Mouse (Mus musculus): Measurements from ENCODE around the gene Dennd1c.

The Dennd1c gene

DNA sequence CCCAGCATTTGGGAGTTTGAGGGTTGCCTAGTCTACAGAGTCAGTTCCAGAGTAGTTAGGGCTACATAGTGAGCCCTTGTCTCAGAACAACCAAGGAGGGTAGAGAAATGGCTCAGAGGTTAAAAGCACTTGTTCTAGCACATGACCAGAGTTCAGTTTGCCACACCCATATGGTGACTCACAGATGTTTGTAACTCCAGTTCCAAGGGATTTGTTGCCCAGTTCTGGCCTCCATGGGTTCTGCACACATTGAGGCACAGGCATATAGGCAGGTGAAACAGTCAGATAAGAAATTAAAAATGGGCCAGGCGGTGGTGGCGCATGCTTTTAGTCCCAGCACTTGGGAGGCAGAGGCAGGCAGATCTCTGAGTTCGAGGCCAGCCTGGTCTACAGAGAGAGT is 15.9 kb upstream of the Dennd1c start:
- no peak for DNase-seq

DNA sequence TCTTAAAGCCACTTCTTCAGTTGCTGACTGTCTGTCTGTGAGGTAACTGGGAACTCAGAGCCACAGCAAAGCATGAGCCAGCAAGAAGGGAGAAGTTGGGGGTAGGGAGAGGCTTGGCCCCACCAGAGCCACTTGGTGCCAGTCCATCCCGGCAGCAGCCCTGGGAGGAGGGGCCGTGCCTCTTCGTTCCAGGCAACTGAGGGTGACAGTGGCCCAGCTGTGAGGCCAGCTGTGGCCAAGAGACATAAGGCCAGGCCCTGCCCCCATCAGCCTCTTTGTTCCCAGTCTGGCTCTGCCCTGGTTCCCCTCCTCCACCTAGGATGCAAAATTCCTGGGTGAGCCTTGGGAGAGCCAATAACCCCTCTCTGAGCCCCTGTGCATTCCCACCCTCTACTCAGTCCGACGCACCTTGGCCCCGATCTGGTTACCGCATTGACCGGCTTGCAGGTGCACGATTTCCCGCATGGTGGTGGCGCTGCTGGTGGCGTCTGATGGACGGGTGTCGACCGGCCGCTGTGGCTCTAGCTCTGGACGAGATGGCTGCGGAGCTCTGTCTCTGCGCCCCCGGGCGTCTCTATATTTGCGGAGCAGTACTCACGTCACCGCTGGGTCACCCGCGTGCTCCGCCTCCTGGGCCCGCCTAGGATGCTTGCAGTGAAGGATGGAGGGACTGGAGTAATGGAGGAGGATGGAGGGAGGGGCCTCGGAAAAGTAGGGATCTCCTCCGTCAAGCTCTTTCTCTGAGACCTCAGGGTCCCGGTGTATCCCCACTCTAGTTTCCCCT is 8.9 kb upstream of the Dennd1c start, which contains the start of gene Tubb4a:
Gene Tubb4a, minus strand, starts transcription at position 734 of the 784 bp plus-strand sequence.
- DNase-seq = no peak

- DNase-seq = no peak
Observed at GRCm38 (mm10) chr17:57085970-57086757, 7.8 kb upstream of the Dennd1c start.

GRCm38 (mm10) chr17:57082481-57082880 is 4.2 kb upstream of the Dennd1c start:
- DNase-seq = no peak

DNA sequence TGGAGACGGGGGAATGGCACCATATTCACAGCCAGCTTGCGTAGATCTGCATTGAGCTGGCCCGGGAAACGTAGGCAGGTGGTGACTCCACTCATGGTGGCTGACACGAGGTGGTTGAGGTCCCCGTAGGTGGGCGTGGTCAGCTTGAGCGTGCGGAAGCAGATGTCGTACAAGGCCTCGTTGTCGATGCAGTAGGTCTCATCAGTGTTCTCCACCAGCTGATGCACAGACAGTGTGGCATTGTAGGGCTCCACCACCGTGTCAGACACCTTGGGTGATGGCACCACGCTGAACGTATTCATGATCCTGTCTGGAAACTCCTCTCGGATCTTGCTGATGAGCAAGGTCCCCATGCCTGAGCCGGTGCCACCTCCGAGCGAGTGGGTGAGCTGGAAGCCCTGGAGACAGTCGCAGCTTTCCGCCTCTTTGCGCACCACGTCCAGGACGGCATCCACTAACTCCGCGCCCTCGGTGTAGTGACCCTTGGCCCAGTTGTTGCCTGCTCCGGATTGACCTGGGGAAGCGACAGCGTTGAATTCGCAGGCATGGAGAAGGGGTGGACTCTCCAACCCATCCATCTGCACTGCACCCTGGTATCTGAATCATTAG is 3.0 kb upstream of the Dennd1c start:
- DNase-seq = no peak

GRCm38 (mm10) chr17:57079919-57080318 is 1.6 kb upstream of the Dennd1c start:
- no peak for DNase-seq

GRCm38 (mm10) chr17:57076916-57077315 is 1.4 kb downstream of the Dennd1c start:
- no peak for DNase-seq

- DNase-seq = peak; percentile 68 to 78
Observed at GRCm38 (mm10) chr17:57070699-57071098, 7.6 kb downstream of the Dennd1c start.

DNA sequence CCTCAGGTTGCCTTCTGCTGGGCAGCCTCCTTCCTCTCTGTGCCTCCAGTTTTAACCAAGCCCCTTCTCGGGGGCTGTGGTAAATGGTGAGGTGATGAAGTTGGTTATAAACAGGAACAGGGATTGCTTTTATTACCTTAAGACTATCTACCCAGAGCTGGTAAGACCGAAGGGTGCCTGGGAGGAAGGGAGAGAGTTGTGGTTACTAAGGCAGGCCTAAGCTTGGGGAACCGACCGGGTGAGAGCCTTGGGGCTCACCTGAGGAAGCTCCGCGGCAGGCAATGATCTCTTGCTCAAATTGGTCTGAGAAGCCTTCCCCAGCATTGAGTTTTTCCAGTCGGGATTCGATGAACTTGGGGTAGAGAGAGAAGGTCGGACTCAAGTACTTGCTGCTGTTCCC is 8.0 kb downstream of the Dennd1c start:
- DNase-seq = no peak

GRCm38 (mm10) chr17:57066908-57067307 is 11.4 kb downstream of the Dennd1c start:
- no peak for DNase-seq

DNA sequence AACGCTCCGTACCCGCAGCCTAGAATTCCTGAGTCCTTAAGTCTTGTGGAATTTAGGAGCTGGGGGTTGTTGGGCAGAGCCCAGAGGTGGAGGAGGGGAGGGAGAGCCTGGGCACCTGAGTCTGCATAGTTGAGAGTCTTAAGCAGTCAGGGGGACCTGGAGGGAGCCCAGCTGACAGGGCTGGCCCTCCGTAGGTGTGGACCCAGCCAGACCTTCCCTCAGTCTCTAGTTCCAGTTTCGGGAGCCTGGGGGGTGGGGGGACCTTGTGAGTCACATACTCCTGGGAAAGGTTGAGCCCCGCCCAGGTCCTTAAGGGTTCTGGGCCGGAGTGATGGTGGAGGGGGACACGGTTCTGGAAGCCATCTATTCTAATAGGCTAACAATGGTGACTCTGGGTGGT is 15.3 kb downstream of the Dennd1c start:
- peak; percentile 20 to 53 for DNase-seq

GRCm38 (mm10) chr17:57062548-57062947 is 15.8 kb downstream of the Dennd1c start:
- DNase-seq = peak in 1 of 2 experiments; percentile 38

DNA sequence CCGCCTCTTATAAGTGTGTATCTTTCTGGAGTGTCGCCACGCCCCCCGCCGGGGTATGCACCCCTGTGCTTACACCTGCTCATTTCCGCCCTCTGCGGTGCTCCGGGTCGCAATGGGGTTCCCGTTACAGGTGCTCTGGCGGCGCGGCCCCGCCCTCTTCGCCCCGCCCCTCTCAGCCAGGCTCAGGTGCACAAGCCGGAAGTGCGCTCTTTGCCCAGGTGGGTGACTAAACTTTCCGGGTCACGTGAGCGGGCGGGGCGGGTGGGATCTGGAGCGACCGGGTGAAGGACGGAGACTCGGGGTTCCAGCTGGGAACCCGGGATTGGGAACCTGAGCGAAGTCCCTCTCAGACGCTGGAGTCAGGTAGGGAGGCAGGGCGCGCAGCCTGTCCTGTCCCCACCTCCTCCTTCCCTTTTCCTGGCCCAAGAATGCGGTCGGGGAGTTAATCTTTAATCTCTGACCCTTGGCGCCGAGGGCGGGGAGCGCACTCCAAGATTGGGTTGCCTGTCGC is 16.2 kb downstream of the Dennd1c start:
- DNase-seq = peak; percentile 85 to 94

GRCm38 (mm10) chr17:57061069-57061468 is 17.2 kb downstream of the Dennd1c start:
- no peak for DNase-seq

- DNase-seq = peak; percentile 95 to 98
Observed at GRCm38 (mm10) chr17:57060231-57060801, 18.0 kb downstream of the Dennd1c start.

GRCm38 (mm10) chr17:57059486-57059977 is 18.8 kb downstream of the Dennd1c start, which contains the start of gene Slc25a23:
TSS of gene Slc25a23 (minus strand) at chr17:57059863.
- peak; percentile 79 to 89 for DNase-seq

DNA sequence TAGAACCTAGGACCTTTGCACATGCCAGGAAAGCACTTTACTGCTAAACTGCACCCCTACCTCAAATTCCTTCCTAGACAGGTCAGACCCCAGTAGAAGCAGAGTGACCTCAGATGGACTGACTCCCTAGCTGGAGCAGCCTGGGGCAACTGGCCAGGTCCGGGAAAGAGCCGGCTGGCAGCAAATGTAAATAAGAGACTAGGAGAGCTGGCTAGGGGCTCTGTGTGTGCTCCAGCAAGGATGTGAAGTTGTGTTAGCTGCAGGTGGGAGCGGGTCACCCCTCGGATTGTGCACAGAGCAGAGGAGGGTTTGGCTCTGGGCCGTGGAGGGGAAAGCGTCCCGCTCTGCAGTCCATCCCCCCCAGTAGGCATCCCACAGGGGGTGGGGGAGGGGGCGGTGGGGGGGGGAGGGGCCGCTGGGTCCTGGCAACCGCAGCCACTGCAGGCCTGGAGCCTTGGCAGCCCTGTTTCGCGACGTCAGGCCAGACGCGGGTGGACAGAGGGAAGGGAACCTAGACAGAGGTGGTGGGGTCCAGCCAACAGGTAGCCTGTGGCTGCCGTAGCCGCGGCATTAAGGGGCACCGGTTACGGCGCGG is 19.3 kb downstream of the Dennd1c start, which contains the start of gene Crb3:
Gene Crb3, plus strand, starts transcription at position 215 of the 595 bp plus-strand sequence.
- DNase-seq = peak; percentile 50 to 63

- no peak for DNase-seq
Observed at GRCm38 (mm10) chr17:57056246-57056645, 22.1 kb downstream of the Dennd1c start.

- DNase-seq = peak in 1 of 2 experiments; percentile 10
Observed at GRCm38 (mm10) chr17:57051679-57052078, 26.6 kb downstream of the Dennd1c start.

DNA sequence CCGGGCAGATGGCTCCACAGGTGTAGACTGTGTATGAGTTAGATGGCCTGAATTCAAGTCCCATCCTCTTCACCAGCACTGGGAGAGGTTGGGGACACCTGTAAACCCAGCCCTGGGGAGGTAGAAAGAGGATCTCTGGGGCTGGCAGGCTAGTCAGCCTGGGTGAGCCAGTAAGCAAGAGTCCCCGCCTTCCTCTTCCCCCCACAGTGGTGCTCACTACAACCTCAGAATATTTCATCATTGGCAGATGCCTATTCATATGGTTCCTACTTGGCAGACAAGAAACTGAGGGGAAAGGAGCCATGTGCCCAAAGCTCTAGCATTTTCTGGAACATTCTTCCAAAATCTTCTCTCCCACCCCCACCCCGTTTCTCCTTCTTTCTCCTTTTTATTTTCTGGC is 29.5 kb downstream of the Dennd1c start:
- DNase-seq = no peak

GRCm38 (mm10) chr17:57047406-57047805 is 30.9 kb downstream of the Dennd1c start:
- DNase-seq = no peak

DNA sequence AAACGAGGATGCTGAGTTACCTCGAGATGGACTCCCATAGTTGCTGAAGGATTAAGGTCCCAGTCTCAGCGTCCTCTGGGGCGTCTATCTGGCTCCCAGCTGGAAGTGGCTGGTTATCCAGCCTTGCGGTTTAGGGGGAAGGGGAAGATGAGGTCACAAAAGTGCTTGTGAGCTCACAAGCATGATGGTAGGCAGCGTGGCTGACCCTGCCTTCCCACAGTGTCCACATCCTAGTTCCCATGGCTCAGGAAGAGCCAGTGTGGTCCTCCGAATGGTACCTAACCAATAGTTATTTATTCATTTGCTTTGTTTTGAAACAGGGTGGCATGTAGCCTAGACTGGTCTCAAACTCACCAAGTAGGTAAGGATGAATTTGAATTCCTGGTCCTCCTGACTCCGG is 36.8 kb downstream of the Dennd1c start, which contains the start of gene Slc25a41:
Gene Slc25a41, minus strand, starts transcription at position 101 of the 400 bp plus-strand sequence.
- DNase-seq = no peak
